Mouse (Mus musculus) liver, embryonic 14.5 days (tissue): ENCODE data around the gene Auts2.

Experiments
- CTCF ChIP-seq: IDR thresholded peaks from 2 replicates; pipeline ENCODE4 v1.5.1; 2016; ENCODE audit warnings: antibody characterized with exemption, low read depth, control low read depth
- EP300 ChIP-seq: IDR thresholded peaks from 2 replicates; pipeline ENCODE4 v1.6.1; 2016; ENCODE audit warnings: antibody characterized with exemption, low read depth

DNA sequence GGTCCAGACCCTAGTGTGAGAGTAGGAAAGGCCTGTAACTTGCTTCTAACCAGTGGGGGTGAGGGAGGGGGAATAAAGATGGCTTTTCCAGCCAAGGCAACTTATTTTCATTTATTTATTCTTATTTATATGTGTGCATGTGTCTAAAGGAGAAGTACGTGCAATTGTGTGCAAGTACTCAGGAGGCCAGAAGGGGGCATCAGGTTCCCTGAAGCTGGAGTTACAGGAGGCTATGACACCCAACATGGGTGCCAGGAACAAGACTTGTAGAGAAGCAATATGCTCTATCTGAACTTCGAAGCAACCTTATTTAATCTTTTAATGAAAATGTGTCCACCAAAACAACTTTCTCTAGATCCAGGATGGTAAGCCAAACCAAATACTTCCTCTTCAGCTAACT, 39.7 kb downstream of the Auts2 start:
- TF ChIP-seq EP300 (no peak), CTCF (peak; percentile 21; the same call in 1 of the 2 replicates)
